Mouse (Mus musculus) bone marrow, adult 2 months (tissue): ENCODE measurements around the gene Gsk3b.

Source experiments
- CTCF ChIP-seq: fragments of 200-500 bp; IDR thresholded peaks from 2 replicates; pipeline ENCODE4 v1.5.1; 2011; ENCODE audit warnings: low read length, control low read depth; ENCODE audit not compliant: control insufficient read depth, insufficient read depth
- POLR2A ChIP-seq: fragments of 200-500 bp; IDR thresholded peaks from 2 replicates; pipeline ENCODE4 v1.6.1; 2011; ENCODE audit warnings: low read depth, mild to moderate bottlenecking, control low read depth, low read length, borderline replicate concordance; ENCODE audit not compliant: control insufficient read depth

GRCm38 (mm10) chr16:38091041-38091440 lies 2.2 kb downstream of the Gsk3b start:
- TF ChIP-seq CTCF (no peak), POLR2A (no peak)
